Mouse (Mus musculus) thymus, adult 2 months (tissue): ENCODE measurements around the gene Gnaz.

Source experiments
- CTCF ChIP-seq: fragments of 200-500 bp; IDR thresholded peaks from 2 replicates; pipeline ENCODE4 v1.5.1; 2012; ENCODE audit warnings: mild to moderate bottlenecking, control low read depth, low read length, moderate library complexity, borderline replicate concordance; ENCODE audit not compliant: control insufficient read depth, poor library complexity, insufficient read depth; ENCODE audit errors: extremely low read depth
- POLR2A ChIP-seq: fragments of 200-500 bp; IDR thresholded peaks from 2 replicates; pipeline ENCODE4 v1.6.1; 2012; ENCODE audit warnings: mild to moderate bottlenecking, low read length, control low read depth, moderate library complexity; ENCODE audit not compliant: control insufficient read depth, poor library complexity, insufficient read depth; ENCODE audit errors: extremely low read depth

DNA sequence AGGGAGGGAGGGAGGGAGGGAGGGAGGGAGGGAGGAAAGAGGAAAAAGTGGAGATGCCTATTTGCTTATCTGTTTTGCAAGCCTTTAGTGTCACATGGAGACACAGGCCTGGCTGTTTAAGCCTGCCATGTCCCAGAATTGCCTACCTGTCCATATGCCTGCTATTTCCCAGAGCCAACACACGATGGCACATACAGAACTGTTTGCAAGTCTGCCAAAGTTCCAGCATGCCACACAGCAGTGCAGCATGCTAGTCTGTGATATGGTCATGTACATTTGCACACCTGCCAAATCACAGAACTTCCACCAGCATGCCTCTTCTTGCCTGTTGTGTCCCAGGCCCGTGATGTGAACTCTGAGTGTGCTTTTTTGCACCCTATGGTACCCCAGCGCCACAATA lies 36.4 kb upstream of the Gnaz start:
- TF ChIP-seq CTCF (no peak), POLR2A (no peak)
